Mouse (Mus musculus): ENCODE measurements around the gene Ifna4. TPM values are rescaled to one million over a fixed set of nuclear protein-coding genes. Genes with fewer than 3 reads are reported as not detected.
"Not testable (repeated sequence)": the region's sequence is repeated elsewhere in the genome, so short reads cannot be mapped to it uniquely, and the experiment has no call there.

The Ifna4 gene
- polyA plus RNA-seq (2012) = not detected in 2 replicates

DNA sequence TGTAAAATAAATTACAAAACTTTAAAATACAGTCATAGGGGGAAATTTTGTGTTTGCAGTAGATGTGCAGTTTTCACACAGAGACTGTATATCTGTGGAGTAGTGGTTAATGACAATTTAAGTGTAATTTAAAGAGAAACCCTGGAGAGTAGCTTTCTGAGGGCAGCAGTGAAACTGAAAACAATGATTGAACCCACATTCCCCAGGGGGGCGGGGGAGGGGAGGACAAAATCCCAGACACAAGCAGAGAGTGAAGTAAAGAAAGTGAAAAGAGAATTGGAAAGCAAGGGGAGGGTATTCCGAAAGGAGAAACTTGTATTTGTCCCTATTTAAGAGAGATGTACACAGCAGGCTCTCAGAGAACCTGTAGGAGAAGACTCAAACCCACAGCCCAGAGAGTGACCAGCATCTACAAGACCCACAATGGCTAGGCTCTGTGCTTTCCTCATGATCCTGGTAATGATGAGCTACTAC is at the start of gene Ifna4:
Gene Ifna4 (plus strand): TSS at position 424 of the 474 bp plus-strand sequence.
- no peak for TF ChIP-seq GATA1 (IDR thresholded peaks at IDR 0.05; ENCODE audit: low read length)

GRCm38 (mm10) chr4:88793936-88794675 is 47.6 kb upstream of the Ifna4 start, which contains the start of gene Gm13275:
Gene Gm13275 (plus strand): TSS chr4:88794487.
- not testable (repeated sequence) for TF ChIP-seq GATA1 (IDR thresholded peaks at IDR 0.05; ENCODE audit: low read length)

GRCm38 (mm10) chr4:88797097-88797496 is 44.6 kb upstream of the Ifna4 start, which contains the start of gene Gm13279:
Gene Gm13279 (plus strand): TSS chr4:88797397.
- TF ChIP-seq GATA1 (IDR thresholded peaks at IDR 0.05; ENCODE audit: low read length) = not testable (repeated sequence)

DNA sequence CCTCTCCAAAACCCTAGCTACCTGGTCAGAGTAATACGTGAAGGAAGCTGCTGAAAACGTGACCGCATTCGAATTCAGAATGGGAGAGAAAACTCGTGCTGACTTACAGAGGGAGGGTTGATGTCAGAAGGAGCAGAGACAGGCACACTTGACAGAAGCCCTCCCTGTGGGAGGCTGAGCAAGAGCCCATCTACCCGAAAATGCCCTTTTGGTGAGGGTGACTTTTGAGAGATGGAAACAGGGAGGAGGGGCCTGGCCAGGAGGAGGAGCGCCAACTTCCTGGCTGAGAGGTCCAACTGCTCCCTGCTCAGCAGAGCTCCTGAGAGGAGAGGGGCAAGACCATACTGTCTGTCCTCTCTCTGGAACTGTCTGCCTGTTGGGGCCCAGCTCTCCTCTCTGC is 42.3 kb upstream of the Ifna4 start, which contains the start of gene Gm13285:
Gene Gm13285 (plus strand): TSS at position 301 of the 400 bp plus-strand sequence.
- not testable (repeated sequence) for TF ChIP-seq GATA1 (IDR thresholded peaks at IDR 0.05; ENCODE audit: low read length)

GRCm38 (mm10) chr4:88802954-88803353 is 38.7 kb upstream of the Ifna4 start, which contains the start of gene Gm13287:
Gene Gm13287 (plus strand): TSS chr4:88803254.
- not testable (repeated sequence) for TF ChIP-seq GATA1 (IDR thresholded peaks at IDR 0.05; ENCODE audit: low read length)

DNA sequence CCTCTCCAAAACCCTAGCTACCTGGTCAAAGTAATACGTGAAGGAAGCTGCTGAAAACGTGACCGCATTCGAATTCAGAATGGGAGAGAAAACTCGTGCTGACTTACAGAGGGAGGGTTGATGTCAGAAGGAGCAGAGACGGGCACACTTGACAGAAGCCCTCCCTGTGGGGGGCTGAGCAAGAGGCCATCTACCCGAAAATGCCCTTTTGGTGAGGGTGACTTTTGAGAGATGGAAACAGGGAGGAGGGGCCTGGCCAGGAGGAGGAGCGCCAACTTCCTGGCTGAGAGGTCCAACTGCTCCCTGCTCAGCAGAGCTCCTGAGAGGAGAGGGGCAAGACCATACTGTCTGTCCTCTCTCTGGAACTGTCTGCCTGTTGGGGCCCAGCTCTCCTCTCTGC is 36.4 kb upstream of the Ifna4 start, which contains the start of gene Gm13288:
Gene Gm13288 (plus strand): TSS at position 301 of the 400 bp plus-strand sequence.
- not testable (repeated sequence) for TF ChIP-seq GATA1 (IDR thresholded peaks at IDR 0.05; ENCODE audit: low read length)

- no peak for TF ChIP-seq GATA1 (IDR thresholded peaks at IDR 0.05; ENCODE audit: low read length)
Measured at GRCm38 (mm10) chr4:88815928-88816327, 25.7 kb upstream of the Ifna4 start, which contains the start of gene Ifna7. Gene Ifna7 (plus strand): TSS chr4:88816228.

- TF ChIP-seq GATA1 (IDR thresholded peaks at IDR 0.05; ENCODE audit: low read length) = no peak
Measured at GRCm38 (mm10) chr4:88819659-88820058, 22.0 kb upstream of the Ifna4 start, which contains the start of gene Ifna11. Gene Ifna11 (plus strand): TSS chr4:88819959.

GRCm38 (mm10) chr4:88822995-88823394 is 18.7 kb upstream of the Ifna4 start:
- no peak for TF ChIP-seq GATA1 (IDR thresholded peaks at IDR 0.05; ENCODE audit: low read length)

- TF ChIP-seq GATA1 (IDR thresholded peaks at IDR 0.05; ENCODE audit: low read length) = not testable (repeated sequence)
Measured at GRCm38 (mm10) chr4:88827116-88827515, 14.5 kb upstream of the Ifna4 start, which contains the start of gene Ifna6. Gene Ifna6 (plus strand): TSS chr4:88827416.

- no peak for TF ChIP-seq GATA1 (IDR thresholded peaks at IDR 0.05; ENCODE audit: low read length)
Measured at GRCm38 (mm10) chr4:88830523-88830922, 11.1 kb upstream of the Ifna4 start.

- not testable (repeated sequence) for TF ChIP-seq GATA1 (IDR thresholded peaks at IDR 0.05; ENCODE audit: low read length)
Measured at GRCm38 (mm10) chr4:88835225-88835624, 6.4 kb upstream of the Ifna4 start, which contains the start of gene Ifna5. Gene Ifna5 (plus strand): TSS chr4:88835525.

GRCm38 (mm10) chr4:88838828-88839227 is 2.8 kb upstream of the Ifna4 start:
- no peak for TF ChIP-seq GATA1 (IDR thresholded peaks at IDR 0.05; ENCODE audit: low read length)

DNA sequence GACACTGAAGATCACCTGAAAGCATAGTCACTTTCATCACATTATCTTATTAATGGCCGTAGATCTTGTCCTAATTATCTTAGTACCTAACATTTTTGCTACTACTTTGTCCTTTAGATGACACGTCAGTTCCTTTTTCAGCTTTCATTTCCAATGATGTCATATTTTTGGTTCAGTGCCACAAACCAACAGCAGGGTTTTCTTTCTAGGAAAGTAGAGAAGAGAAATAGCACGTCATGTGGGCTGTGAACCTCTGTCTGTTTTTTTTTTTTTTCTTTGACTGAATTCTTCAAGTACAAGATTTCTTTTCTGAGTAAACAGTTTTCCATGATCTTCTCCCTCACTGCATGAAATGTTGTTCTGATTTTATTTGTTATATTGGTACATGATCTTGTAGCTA is 1.6 kb upstream of the Ifna4 start:
- TF ChIP-seq GATA1 (IDR thresholded peaks at IDR 0.05; ENCODE audit: low read length) = no peak

GRCm38 (mm10) chr4:88845334-88845733 is 3.7 kb downstream of the Ifna4 start:
- TF ChIP-seq GATA1 (IDR thresholded peaks at IDR 0.05; ENCODE audit: low read length) = no peak

- TF ChIP-seq GATA1 (IDR thresholded peaks at IDR 0.05; ENCODE audit: low read length) = no peak
Measured at GRCm38 (mm10) chr4:88849698-88850097, 8.0 kb downstream of the Ifna4 start, which contains the start of gene Ifna1. Gene Ifna1 (plus strand): TSS chr4:88850087.
